Mouse (Mus musculus) neutrophil, adult 65 days (primary cell): Measurements from ENCODE around the gene Gm21987. TPM values are rescaled to one million over a fixed set of nuclear protein-coding genes. Genes with fewer than 3 reads are reported as not detected.

Source experiments
- total RNA-seq: library from RNA; stranded (reverse); gene quantifications from 2 replicates; pipeline ENCODE4 v1.2.4, GENCODE M21; 2023

Gm21987 gene
- not detected in 2 replicates for total RNA-seq

DNA sequence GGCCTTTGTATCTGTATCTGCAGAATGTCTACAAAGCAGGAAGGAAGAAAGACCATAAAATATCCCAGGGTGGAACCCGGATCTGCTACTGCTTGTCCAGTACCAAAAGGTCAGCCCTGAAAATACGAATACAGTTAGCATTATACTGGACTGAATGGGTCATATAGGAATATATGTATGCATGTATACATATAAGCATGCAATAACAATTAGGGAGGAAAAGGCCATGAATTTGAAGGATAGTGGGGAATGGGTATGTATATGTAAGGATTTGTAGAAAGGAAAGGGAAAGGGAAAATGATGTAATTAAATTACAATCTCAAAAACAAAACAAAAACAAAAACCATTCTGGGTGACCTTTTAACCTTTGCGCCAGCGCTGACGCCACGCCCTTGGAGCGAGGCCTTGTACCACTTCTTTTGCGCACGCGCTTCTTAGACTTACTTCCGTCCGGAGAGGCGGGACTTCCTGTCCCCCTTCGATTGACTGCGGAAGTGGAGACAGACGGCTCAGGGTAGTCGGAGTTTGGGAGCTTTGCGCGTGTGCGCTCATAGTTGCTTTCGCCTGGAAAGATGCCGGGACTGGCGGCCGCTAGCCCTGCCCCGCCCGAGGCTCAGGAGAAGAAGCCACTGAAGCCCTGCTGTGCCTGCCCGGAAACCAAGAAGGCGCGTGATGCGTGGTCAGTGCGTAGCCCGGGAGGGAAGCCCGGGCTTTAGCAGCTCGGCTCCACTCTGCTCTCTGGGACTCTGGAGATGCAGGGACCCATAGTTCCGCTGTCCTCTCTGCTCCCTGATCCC, at the start of gene Gm21987, which contains the start of gene Cox17:
Gene Gm21987, plus strand, starts transcription at position 512 of the 797 bp plus-strand sequence.
Gene Cox17, plus strand, starts transcription at position 463 of the 797 bp plus-strand sequence.

DNA sequence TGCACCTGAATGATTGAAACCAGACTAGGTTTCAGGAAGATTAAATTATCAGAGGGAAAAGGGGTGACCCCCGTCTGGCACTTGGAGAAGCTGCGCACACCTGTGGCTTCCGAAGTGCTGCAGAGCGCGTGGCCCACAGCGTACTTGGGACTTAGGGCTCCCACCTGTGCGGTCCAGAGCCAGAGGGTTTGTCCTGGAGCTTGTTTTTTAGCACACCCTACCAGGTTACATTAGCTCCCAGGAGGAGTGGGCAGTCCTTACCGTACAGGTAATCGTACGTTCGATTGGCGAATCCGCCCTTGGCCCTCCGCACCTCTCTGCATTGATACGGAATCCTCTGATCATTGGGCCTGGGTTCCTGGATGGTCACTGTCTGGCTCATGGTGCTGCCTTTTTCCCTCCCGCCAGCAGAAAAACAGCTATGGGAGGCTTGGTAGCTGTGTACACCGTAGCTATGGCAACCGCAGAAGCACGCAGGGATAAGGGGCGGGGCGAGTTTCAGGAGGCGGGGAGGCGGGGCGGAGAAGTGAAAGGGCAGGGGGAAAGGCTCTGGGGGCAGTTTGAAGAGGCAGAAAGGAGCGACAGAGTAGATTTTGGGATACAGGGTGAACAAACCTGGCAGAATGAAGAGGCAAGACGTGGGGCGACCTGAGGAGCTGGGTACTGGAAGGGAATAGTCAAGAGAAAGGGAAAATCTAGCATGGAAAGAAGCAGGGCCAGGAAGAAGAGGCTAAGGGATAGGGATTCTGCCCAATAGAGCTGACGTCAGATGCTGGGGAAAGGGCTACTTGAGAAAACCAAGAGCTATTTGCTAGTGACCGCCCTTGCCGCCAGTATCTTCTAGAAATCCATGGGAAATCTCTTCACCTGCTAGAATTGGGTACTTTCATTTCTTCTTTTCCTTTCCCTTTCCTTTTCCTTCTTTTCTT, 5.2 kb upstream of the Gm21987 start, which contains the start of gene Maats1:
Gene Maats1, minus strand, starts transcription at position 748 of the 929 bp plus-strand sequence.

DNA sequence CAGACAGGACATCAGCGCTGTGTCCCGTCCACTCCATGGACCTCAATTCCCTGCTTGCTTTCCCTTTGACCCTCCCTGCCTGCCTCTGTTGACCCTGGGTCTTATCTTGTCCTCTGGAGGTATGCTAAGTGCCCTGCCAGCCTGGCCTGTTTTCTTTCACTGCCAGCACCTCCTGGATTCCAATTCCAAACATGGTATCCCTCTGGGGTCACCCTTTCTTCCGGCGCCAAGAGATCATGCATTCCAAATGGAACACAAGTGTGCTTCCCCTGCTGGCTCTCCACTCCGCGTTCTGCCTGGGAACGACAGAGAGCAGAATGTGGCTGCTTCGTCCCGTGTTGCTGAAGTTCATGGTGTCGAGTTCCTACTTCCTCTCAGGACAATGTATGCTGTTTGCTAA, 15.1 kb downstream of the Gm21987 start, which contains the start of gene Popdc2:
Gene Popdc2, plus strand, starts transcription at position 277 of the 400 bp plus-strand sequence.

Other genes starting within 250 kb of the Gm21987 start
- not detected in 2 replicates for gene Nr1i2, start 52.2 kb upstream of the Gm21987 start, total RNA-seq
- not detected in 2 replicates for gene Maats1, start 4.9 kb upstream of the Gm21987 start, total RNA-seq
- gene Cox17, start within 50 bp of the Gm21987 start, total RNA-seq = 79.1 and 87.3 TPM in 2 replicates
- gene Popdc2, start 15.2 kb downstream of the Gm21987 start, total RNA-seq = 0.25 and 0.38 TPM in 2 replicates
- gene Pla1a, start 86.1 kb downstream of the Gm21987 start, total RNA-seq = 0.20 and 0.47 TPM in 2 replicates
- gene Adprh, start 105.7 kb downstream of the Gm21987 start, total RNA-seq = 43.9 and 44.8 TPM in 2 replicates
- gene Cd80, start 108.5 kb downstream of the Gm21987 start, total RNA-seq = 50.1 and 74.4 TPM in 2 replicates
- 9.3 and 10.5 TPM in 2 replicates for gene Timmdc1, start 175.6 kb downstream of the Gm21987 start, total RNA-seq
- 5.1 and 7.3 TPM in 2 replicates for gene Poglut1, start 203.2 kb downstream of the Gm21987 start, total RNA-seq
- gene Tmem39a, start 211.7 kb downstream of the Gm21987 start, total RNA-seq = 64.4 and 83.6 TPM in 2 replicates